Mouse (Mus musculus): Measurements from ENCODE around the gene Abtb1. TPM values are rescaled to one million over a fixed set of nuclear protein-coding genes. Genes with fewer than 3 reads are reported as not detected.
A peak's percentile ranks its signal among the peaks of the same experiment; 100 is the strongest.

The Abtb1 gene
- polyA plus RNA-seq (2014; fragmentation: Nextera tagmentation; extraction: Ambion mirVana), result 24.9 and 26.7 TPM in 2 replicates

DNA sequence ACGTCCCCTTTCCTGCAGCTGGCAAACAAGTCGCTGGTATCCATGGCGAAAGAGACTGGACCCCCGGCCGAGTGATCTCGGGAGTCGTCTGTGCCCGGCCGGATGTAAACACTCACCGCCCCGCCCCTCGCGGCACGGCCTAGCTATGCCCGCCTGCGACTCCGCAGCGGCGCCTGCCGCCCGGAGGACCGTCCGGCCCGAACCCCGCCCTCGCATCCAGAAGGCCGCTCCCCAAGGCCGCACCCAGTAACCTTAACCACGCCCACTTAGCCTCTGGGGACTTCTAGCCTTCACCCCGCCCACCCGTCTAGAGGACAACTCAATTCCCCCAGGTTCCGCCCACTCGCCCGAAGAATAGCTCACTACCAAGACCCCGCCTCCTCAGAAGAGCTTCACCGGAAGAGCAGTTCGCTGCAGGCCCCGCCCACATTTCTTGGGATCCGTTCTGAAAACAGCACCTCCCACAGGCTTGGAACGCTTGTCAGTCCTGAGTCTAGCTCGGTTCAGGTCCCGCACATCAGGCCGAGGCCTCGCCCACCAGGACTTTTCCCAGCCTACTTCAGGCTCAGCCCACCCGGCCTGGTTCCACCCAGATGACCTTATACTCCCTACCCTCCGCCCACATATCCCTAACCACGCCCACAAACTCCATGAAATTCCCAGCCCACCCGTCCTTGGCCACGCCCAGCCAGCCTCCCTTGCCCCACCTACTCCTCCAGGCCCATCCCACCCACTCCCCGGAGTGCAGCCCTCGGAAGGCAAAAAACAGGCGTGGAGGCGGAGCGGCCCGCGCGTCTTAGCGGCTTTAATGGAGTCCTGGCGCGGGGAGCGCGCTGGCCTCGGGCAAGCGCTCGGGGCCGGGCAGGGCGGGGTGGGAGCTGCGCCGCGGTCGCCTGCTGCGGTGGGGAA, at the start of gene Abtb1:
TSS of gene Abtb1 (minus strand) at position 204 of the 909 bp plus-strand sequence.
- Histone ChIP-seq H3K36me3 (ENCODE audit: control insufficient read depth, insufficient read depth, low read length) (peaks cover 5% of the 10 kb centered on the region), H3K27me3 (replicated peaks; ENCODE audit: control insufficient read depth, insufficient read depth, low read length) (no peaks in the 10 kb centered on the region), H3K4me3 (ENCODE audit: low read depth, low read length) (peak within 1 kb of the TSS; percentile 84), H3K4me2 (peak within 1 kb of the TSS; percentile 93), H3K9ac (ENCODE audit: low read depth, low read length) (peak within 1 kb of the TSS; percentile 85), H3K9me3 (ENCODE audit: control insufficient read depth, low read length) (no peaks in the 10 kb centered on the region), H3K27ac (ENCODE audit: low read depth, low read length) (peak within 1 kb of the TSS; percentile 70), H3K4me1 (replicated peaks; ENCODE audit: control insufficient read depth, insufficient read depth, low read length) (peaks cover 13% of the 10 kb centered on the region)
- WGBS, result under 1% methylated on average over 68 of the region's 72 CpGs
- DNase-seq (ENCODE audit: low spot score) (peak; percentile 98), ATAC-seq (replicated peaks; ENCODE audit: low FRiP score) (peak; percentile 90)

DNA sequence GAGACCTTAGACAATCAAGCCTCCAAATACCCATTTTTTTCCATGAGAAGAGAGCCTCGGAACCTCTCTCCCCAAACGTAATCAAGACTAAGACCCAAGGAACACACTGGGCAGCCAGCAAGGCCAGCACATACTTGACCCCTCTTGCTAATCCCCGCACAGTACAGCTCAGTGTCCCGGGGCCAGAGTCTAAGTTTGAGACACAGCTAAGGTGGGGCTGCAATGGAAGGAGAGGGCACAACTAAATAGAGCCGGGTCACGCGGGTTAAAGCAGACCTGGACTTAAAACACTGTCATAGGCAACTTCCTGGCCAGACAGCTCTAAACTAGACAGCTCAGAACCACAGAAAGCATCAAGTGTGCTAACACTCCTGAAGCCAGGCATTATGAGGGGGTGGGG, 49.0 kb upstream of the Abtb1 start:
- Histone ChIP-seq H3K27ac (ENCODE audit: low read depth, low read length) (no peak overlapping the region), H3K4me1 (replicated peaks; ENCODE audit: control insufficient read depth, insufficient read depth, low read length) (peaks cover 3% of the 10 kb centered on the region), H3K9ac (ENCODE audit: low read depth, low read length) (no peak overlapping the region), H3K4me2 (no peak overlapping the region), H3K4me3 (ENCODE audit: low read depth, low read length) (no peak overlapping the region), H3K27me3 (replicated peaks; ENCODE audit: control insufficient read depth, insufficient read depth, low read length) (no peaks in the 10 kb centered on the region), H3K36me3 (ENCODE audit: control insufficient read depth, insufficient read depth, low read length) (peaks cover 92% of the 10 kb centered on the region), H3K9me3 (ENCODE audit: control insufficient read depth, low read length) (no peaks in the 10 kb centered on the region)
- WGBS, result 94% methylated on average over 7 of the region's 7 CpGs
- ATAC-seq (replicated peaks; ENCODE audit: low FRiP score) (no peak), DNase-seq (ENCODE audit: low spot score) (no peak)

DNA sequence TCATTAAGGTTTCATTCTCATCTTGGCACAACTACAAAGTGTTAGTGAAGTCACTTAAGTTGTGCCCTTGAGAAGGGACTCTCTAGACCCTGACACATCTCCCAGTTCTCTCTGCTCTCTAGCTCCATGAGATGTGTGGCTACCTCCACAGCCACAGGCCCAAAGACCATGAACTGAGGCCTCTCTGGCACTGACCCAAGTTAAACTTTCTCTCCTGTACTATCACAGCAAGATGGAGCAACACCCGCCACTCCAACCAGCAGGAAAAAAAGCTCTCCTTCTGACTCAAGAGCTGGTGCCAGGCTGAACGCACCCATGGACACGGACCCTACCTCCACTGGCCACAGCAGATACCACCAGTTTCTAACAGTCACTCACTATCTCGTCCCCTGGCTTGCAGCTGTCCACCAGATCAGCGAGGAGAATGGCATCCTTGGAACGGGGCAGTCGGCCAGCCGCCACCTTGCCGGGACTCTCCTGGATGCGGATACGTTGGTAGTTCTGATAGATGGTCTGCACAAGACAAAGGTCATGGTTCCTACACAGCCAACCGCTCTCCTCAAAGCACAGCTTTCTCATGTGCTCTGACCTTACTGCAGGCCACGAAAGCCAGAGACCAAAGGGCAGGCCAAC, 47.7 kb upstream of the Abtb1 start:
- WGBS, result 90% methylated on average over 13 of the region's 13 CpGs
- ATAC-seq (replicated peaks; ENCODE audit: low FRiP score) (no peak), DNase-seq (ENCODE audit: low spot score) (no peak)
- no peak overlapping the region for H3K4me2 ChIP-seq
- H3K36me3 ChIP-seq (ENCODE audit: control insufficient read depth, insufficient read depth, low read length), result peaks cover 90% of the 10 kb centered on the region
- no peak overlapping the region for H3K27ac ChIP-seq (ENCODE audit: low read depth, low read length)
- no peaks in the 10 kb centered on the region for H3K4me1 ChIP-seq (replicated peaks; ENCODE audit: control insufficient read depth, insufficient read depth, low read length)
- no peaks in the 10 kb centered on the region for H3K9me3 ChIP-seq (ENCODE audit: control insufficient read depth, low read length)
- no peak overlapping the region for H3K4me3 ChIP-seq (ENCODE audit: low read depth, low read length)
- no peak overlapping the region for H3K9ac ChIP-seq (ENCODE audit: low read depth, low read length)
- no peaks in the 10 kb centered on the region for H3K27me3 ChIP-seq (replicated peaks; ENCODE audit: control insufficient read depth, insufficient read depth, low read length)

GRCm38 (mm10) chr6:88886417-88886967, 44.7 kb upstream of the Abtb1 start:
- no peak overlapping the region for H3K27ac ChIP-seq (ENCODE audit: low read depth, low read length)
- no peaks in the 10 kb centered on the region for H3K9me3 ChIP-seq (ENCODE audit: control insufficient read depth, low read length)
- H3K4me2 ChIP-seq, result no peak overlapping the region
- no peaks in the 10 kb centered on the region for H3K27me3 ChIP-seq (replicated peaks; ENCODE audit: control insufficient read depth, insufficient read depth, low read length)
- no peaks in the 10 kb centered on the region for H3K4me1 ChIP-seq (replicated peaks; ENCODE audit: control insufficient read depth, insufficient read depth, low read length)
- H3K9ac ChIP-seq (ENCODE audit: low read depth, low read length), result no peak overlapping the region
- peaks cover 84% of the 10 kb centered on the region for H3K36me3 ChIP-seq (ENCODE audit: control insufficient read depth, insufficient read depth, low read length)
- H3K4me3 ChIP-seq (ENCODE audit: low read depth, low read length), result no peak overlapping the region
- ATAC-seq (replicated peaks; ENCODE audit: low FRiP score) (no peak), DNase-seq (ENCODE audit: low spot score) (no peak)
- 83% methylated on average over 2 of the region's 2 CpGs for WGBS

GRCm38 (mm10) chr6:88885644-88886416, 44.0 kb upstream of the Abtb1 start:
- DNase-seq (ENCODE audit: low spot score) (no peak), ATAC-seq (replicated peaks; ENCODE audit: low FRiP score) (no peak)
- Histone ChIP-seq H3K4me2 (no peak overlapping the region), H3K27ac (ENCODE audit: low read depth, low read length) (no peak overlapping the region), H3K4me1 (replicated peaks; ENCODE audit: control insufficient read depth, insufficient read depth, low read length) (no peaks in the 10 kb centered on the region), H3K4me3 (ENCODE audit: low read depth, low read length) (no peak overlapping the region), H3K9me3 (ENCODE audit: control insufficient read depth, low read length) (no peaks in the 10 kb centered on the region), H3K27me3 (replicated peaks; ENCODE audit: control insufficient read depth, insufficient read depth, low read length) (no peaks in the 10 kb centered on the region), H3K36me3 (ENCODE audit: control insufficient read depth, insufficient read depth, low read length) (peaks cover 77% of the 10 kb centered on the region), H3K9ac (ENCODE audit: low read depth, low read length) (no peak overlapping the region)
- WGBS, result 94% methylated on average over 12 of the region's 12 CpGs

DNA sequence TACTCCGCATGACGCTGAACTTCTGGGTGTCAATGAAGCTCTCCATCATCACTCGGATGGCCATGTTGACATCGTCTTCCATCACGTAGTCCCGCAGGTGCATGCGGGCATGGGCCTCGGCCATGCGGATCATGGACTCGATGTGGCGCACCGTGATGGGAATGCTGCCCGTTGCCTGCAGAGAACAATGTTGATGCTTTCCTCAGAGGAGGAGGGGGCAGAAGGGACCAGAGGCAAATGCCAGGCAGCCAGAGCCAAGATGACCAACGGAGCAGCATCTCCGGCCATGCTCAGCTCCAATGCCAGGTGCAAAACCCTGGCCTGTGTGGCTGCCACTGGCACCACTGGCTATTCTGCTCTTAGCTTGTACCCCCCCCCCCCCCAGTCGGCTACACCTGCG, 42.9 kb upstream of the Abtb1 start:
- Histone ChIP-seq H3K4me1 (replicated peaks; ENCODE audit: control insufficient read depth, insufficient read depth, low read length) (no peaks in the 10 kb centered on the region), H3K27ac (ENCODE audit: low read depth, low read length) (no peak overlapping the region), H3K27me3 (replicated peaks; ENCODE audit: control insufficient read depth, insufficient read depth, low read length) (no peaks in the 10 kb centered on the region), H3K4me3 (ENCODE audit: low read depth, low read length) (no peak overlapping the region), H3K4me2 (no peak overlapping the region), H3K9ac (ENCODE audit: low read depth, low read length) (no peak overlapping the region), H3K36me3 (ENCODE audit: control insufficient read depth, insufficient read depth, low read length) (peaks cover 67% of the 10 kb centered on the region), H3K9me3 (ENCODE audit: control insufficient read depth, low read length) (no peaks in the 10 kb centered on the region)
- DNase-seq (ENCODE audit: low spot score) (no peak), ATAC-seq (replicated peaks; ENCODE audit: low FRiP score) (no peak)
- WGBS, result 95% methylated on average over 17 of the region's 17 CpGs

GRCm38 (mm10) chr6:88884195-88884594, 42.4 kb upstream of the Abtb1 start:
- ATAC-seq (replicated peaks; ENCODE audit: low FRiP score) (no peak), DNase-seq (ENCODE audit: low spot score) (no peak)
- no peaks in the 10 kb centered on the region for H3K9me3 ChIP-seq (ENCODE audit: control insufficient read depth, low read length)
- H3K9ac ChIP-seq (ENCODE audit: low read depth, low read length), result no peak overlapping the region
- WGBS, result 90% methylated on average over 10 of the region's 10 CpGs
- H3K27me3 ChIP-seq (replicated peaks; ENCODE audit: control insufficient read depth, insufficient read depth, low read length), result no peaks in the 10 kb centered on the region
- H3K36me3 ChIP-seq (ENCODE audit: control insufficient read depth, insufficient read depth, low read length), result peaks cover 62% of the 10 kb centered on the region
- no peak overlapping the region for H3K27ac ChIP-seq (ENCODE audit: low read depth, low read length)
- H3K4me2 ChIP-seq, result no peak overlapping the region
- no peak overlapping the region for H3K4me3 ChIP-seq (ENCODE audit: low read depth, low read length)
- no peaks in the 10 kb centered on the region for H3K4me1 ChIP-seq (replicated peaks; ENCODE audit: control insufficient read depth, insufficient read depth, low read length)

DNA sequence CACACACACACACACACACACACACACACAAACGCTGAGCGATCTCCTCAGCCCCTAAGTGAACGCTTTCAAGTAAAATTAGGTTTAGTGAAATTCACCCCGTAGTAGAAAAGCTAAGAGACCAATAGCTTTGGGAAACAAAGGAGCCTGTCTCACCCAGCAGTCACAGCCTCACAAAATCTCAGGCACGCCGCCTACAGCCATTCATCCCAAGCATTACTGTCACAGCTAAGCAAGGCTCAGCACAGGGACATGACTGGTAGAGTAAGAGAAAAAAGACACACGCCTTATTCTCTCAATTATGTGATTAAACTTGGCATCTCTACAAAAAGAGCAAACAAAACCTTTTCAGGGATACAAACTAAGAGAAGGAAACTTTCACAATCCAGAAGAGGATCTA, 39.5 kb upstream of the Abtb1 start:
- Histone ChIP-seq H3K4me1 (replicated peaks; ENCODE audit: control insufficient read depth, insufficient read depth, low read length) (no peaks in the 10 kb centered on the region), H3K27me3 (replicated peaks; ENCODE audit: control insufficient read depth, insufficient read depth, low read length) (peaks cover 4% of the 10 kb centered on the region; the same call in 1 of the 2 replicates), H3K9me3 (ENCODE audit: control insufficient read depth, low read length) (no peaks in the 10 kb centered on the region), H3K4me2 (no peak overlapping the region), H3K36me3 (ENCODE audit: control insufficient read depth, insufficient read depth, low read length) (peaks cover 35% of the 10 kb centered on the region), H3K27ac (ENCODE audit: low read depth, low read length) (no peak overlapping the region), H3K9ac (ENCODE audit: low read depth, low read length) (no peak overlapping the region), H3K4me3 (ENCODE audit: low read depth, low read length) (no peak overlapping the region)
- WGBS, result 87% methylated on average over 7 of the region's 7 CpGs
- DNase-seq (ENCODE audit: low spot score) (no peak), ATAC-seq (replicated peaks; ENCODE audit: low FRiP score) (no peak)
